Mouse (Mus musculus): ENCODE data around the gene Ifnar1. TPM values are rescaled to one million over a fixed set of nuclear protein-coding genes. Genes with fewer than 3 reads are reported as not detected.

Ifnar1 gene
- polyA plus RNA-seq, 1 experiment from 2014 or later, result 32.7 TPM

DNA sequence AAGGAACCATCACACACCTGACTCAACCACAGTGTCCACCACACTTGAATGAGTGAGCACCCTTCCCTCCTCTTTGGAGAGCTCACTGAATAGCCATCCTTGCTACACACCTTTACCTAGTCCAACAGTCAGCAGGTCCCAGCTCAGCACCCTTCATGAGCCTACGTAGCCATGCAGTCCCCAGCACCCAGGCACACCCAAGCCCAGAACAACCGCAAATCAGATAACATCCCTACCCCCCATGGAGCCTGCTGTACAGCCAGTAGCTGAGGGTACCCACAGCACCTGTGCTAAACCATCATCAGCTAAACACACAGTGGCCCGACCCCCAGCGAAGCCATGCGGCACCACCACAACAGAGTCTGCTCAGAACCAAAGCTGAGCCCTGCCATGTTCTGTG is 37.0 kb upstream of the Ifnar1 start:
- peaks cover 20% of the 10 kb centered on the region for H3K4me1 ChIP-seq (replicated peaks)
- H3K27ac ChIP-seq, result peak overlapping the region; percentile 34; the same call in 1 of the 2 replicates
- WGBS, result 88% methylated on average over 5 of the region's 5 CpGs
- ATAC-seq (replicated peaks; ENCODE audit: insufficient number of reproducible peaks, insufficient read depth, low FRiP score, low read depth), result peak; percentile 33
- no peak overlapping the region for H3K9ac ChIP-seq
- H3K9me3 ChIP-seq (replicated peaks), result no peaks in the 10 kb centered on the region
- no peaks in the 10 kb centered on the region for H3K36me3 ChIP-seq
- no peak overlapping the region for H3K4me3 ChIP-seq
- H3K4me2 ChIP-seq, result no peak overlapping the region
- H3K27me3 ChIP-seq, result no peaks in the 10 kb centered on the region

DNA sequence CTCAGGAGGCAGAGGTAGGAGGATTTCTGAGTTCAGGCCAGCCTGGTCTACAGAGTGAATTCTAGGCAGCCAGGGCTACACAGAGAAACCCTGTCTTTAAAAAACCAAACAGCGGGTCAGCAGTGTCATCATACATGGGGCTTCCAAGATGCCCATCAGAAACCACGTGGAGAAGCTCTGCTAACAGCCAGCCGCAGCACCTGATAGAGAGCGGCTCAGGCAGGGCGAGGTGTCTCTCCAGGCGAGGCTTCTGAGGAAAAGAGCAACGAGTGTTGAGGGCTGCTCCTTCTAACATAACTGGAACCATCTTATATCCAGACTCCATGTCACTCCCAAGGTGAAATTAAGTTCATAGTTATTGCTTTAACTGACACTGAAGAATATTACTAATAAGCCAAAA is 36.1 kb upstream of the Ifnar1 start:
- no peak overlapping the region for H3K4me2 ChIP-seq

DNA sequence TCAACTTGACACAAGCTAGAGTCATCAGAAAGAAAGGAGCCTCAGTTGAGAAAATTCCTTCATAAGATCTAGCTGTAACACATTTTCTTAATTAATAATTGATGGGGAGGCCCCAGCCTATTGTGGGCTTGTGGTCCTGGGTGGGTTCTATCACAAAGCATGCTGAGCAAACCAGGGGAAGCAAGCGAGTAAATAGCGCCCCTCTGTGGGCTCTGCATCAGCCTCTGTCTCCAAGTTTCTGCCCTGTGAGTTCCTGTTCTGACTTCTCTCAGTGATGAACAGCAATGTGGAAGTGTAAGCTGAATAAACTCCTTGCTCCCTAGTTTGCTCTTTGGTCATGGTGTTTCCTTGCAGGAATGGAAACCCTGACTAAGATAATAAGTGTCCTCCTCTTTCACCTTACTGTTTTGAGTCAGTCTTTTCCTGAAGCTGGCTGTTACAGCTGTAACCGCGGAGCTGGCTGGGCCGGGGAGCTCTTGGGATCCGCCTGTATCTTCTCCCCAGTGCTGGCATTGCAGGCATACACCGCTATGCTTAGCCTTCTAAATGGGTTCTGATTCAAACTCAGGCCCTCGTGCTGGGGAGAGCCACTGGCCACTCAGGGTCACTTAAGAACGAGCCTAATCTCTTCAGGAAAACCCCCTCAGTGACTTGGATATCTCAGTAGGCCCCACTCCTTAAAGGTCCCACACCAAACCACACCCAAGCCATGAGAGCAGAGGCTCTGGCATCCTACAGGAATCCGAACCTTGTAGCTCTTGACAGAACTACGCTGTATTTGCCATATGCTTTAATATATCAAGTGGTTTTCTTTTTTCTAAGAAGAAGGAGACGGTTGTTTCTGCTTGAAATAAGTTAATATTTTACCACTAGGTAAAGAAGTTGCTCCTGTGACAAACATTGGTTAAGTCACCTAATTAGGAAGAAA is 34.6 kb upstream of the Ifnar1 start:
- H3K27me3 ChIP-seq, result no peaks in the 10 kb centered on the region
- no peak overlapping the region for H3K9ac ChIP-seq
- 75% methylated on average over 12 of the region's 12 CpGs for WGBS
- peaks cover 20% of the 10 kb centered on the region for H3K4me1 ChIP-seq (replicated peaks)
- no peak overlapping the region for H3K4me3 ChIP-seq
- H3K27ac ChIP-seq, result no peak overlapping the region
- no peaks in the 10 kb centered on the region for H3K9me3 ChIP-seq (replicated peaks)
- ATAC-seq (replicated peaks; ENCODE audit: insufficient number of reproducible peaks, insufficient read depth, low FRiP score, low read depth), result no peak
- H3K4me2 ChIP-seq, result no peak overlapping the region
- no peaks in the 10 kb centered on the region for H3K36me3 ChIP-seq

More for the DNA sequence above, 36.1 kb upstream of the Ifnar1 start:
- 79% methylated on average over 7 of the region's 7 CpGs for WGBS
- Histone ChIP-seq H3K4me1 (replicated peaks) (peaks cover 20% of the 10 kb centered on the region), H3K4me3 (no peak overlapping the region), H3K9me3 (replicated peaks) (no peaks in the 10 kb centered on the region), H3K27me3 (no peaks in the 10 kb centered on the region), H3K9ac (no peak overlapping the region), H3K27ac (no peak overlapping the region), H3K36me3 (no peaks in the 10 kb centered on the region)
- ATAC-seq (replicated peaks; ENCODE audit: insufficient number of reproducible peaks, insufficient read depth, low FRiP score, low read depth), result no peak

DNA sequence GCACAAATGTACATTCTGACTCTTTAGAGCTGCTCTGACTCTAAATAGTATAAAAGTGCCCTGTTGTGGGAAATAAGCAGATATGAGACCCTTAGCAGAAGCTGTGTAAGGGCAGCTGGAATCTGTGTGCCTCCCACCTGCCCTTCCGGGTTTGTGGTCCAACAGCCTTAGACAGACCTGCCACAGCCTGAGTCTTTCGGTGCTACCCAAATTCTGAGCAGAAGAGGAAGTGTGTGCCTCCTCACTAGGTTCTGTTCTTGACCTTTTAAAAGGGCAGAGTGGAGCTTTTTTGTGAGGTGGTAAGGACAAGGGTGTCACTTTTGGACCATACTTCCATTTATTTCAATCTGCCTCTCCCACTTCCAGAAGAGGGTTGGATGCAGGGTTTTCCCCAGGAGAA is 33.1 kb upstream of the Ifnar1 start:
- Histone ChIP-seq H3K4me2 (no peak overlapping the region), H3K9ac (no peak overlapping the region), H3K9me3 (replicated peaks) (no peaks in the 10 kb centered on the region), H3K27me3 (no peaks in the 10 kb centered on the region), H3K4me1 (replicated peaks) (peaks cover 18% of the 10 kb centered on the region), H3K27ac (peak overlapping the region; percentile 50), H3K4me3 (no peak overlapping the region), H3K36me3 (no peaks in the 10 kb centered on the region)
- ATAC-seq (replicated peaks; ENCODE audit: insufficient number of reproducible peaks, insufficient read depth, low FRiP score, low read depth), result no peak
- 58% methylated on average over 2 of the region's 2 CpGs for WGBS

DNA sequence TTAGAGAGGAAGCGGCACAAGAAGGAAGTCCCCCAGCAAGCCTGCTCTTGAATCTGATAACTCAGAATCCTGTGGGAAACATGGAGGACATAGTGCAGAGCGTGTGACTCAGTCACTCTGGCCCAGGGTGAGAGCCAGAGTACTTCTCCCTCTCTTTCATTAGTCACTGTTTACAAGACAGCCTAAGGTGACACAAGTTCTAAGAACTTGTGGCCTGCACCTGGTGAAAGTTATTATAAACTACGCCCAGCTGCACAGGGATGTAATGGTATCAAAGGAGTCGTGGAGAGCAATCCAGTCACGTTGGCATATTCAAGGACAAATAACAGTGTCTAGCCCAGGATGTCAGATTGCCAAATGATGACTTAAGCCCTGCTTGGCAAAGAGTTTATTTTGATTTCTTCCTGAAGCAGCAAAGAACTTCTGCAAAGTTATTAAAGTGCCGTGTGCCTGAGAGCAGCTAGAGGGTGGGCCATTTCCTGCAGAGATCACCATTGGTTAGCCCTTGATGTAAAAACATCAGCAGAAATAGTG is 32.6 kb upstream of the Ifnar1 start:
- Histone ChIP-seq H3K9ac (no peak overlapping the region), H3K4me2 (no peak overlapping the region), H3K4me1 (replicated peaks) (peaks cover 14% of the 10 kb centered on the region), H3K36me3 (no peaks in the 10 kb centered on the region), H3K27ac (peak overlapping the region; percentile 50), H3K27me3 (no peaks in the 10 kb centered on the region), H3K4me3 (no peak overlapping the region), H3K9me3 (replicated peaks) (no peaks in the 10 kb centered on the region)
- ATAC-seq (replicated peaks; ENCODE audit: insufficient number of reproducible peaks, insufficient read depth, low FRiP score, low read depth), result peak; percentile 29; the same call in 1 of the 2 replicates
- 31% methylated on average over 6 of the region's 6 CpGs for WGBS

DNA sequence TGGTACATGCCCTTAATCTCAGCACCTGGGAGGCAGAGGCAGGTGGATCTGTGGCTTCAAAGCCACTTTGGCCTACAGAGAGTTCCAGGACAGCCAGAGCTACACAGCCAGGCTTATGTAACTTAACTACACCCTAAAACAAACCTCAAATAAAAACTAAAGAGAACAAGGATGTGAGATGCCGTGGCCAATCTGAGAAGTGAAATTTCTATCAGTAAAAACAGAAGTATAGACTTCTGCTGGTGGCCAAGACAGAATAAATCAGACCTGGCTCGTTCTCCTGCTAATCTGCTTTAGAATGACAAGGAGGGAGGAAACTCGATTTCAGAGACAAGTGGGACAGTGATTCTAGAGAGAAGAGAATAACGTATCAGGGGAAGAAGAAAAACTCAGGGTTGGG is 29.2 kb upstream of the Ifnar1 start:
- Histone ChIP-seq H3K4me1 (replicated peaks) (peaks cover 18% of the 10 kb centered on the region), H3K9ac (no peak overlapping the region), H3K36me3 (no peaks in the 10 kb centered on the region), H3K4me3 (no peak overlapping the region), H3K9me3 (replicated peaks) (no peaks in the 10 kb centered on the region), H3K4me2 (no peak overlapping the region), H3K27me3 (no peaks in the 10 kb centered on the region), H3K27ac (no peak overlapping the region)
- no peak for ATAC-seq (replicated peaks; ENCODE audit: insufficient number of reproducible peaks, insufficient read depth, low FRiP score, low read depth)
- 74% methylated on average over 4 of the region's 4 CpGs for WGBS

DNA sequence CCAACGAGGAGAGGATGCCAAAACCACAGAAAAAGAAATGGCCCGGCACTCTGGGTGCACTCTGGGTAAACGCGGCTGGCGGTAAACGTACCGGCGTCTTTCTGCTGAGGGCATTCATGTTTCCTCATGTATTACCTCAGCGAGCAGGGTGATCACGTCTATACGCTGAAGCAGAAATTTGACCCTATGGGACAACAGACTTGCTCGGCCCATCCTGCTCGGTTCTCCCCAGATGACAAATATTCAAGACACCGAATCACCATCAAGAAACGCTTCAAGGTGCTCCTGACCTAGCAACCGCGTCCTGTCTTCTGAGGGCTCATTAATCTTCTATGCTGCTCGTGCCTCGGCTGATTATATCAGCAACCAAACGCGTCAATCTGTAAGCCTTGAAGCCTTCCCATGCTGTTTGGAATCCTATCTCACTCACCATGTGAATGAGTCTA is 26.7 kb upstream of the Ifnar1 start:
- Histone ChIP-seq H3K27ac (no peak overlapping the region), H3K4me2 (no peak overlapping the region), H3K4me1 (replicated peaks) (peaks cover 18% of the 10 kb centered on the region), H3K36me3 (no peaks in the 10 kb centered on the region), H3K9me3 (replicated peaks) (no peaks in the 10 kb centered on the region), H3K4me3 (no peak overlapping the region), H3K27me3 (no peaks in the 10 kb centered on the region), H3K9ac (no peak overlapping the region)
- ATAC-seq (replicated peaks; ENCODE audit: insufficient number of reproducible peaks, insufficient read depth, low FRiP score, low read depth), result no peak
- WGBS, result 69% methylated on average over 21 of the region's 21 CpGs

DNA sequence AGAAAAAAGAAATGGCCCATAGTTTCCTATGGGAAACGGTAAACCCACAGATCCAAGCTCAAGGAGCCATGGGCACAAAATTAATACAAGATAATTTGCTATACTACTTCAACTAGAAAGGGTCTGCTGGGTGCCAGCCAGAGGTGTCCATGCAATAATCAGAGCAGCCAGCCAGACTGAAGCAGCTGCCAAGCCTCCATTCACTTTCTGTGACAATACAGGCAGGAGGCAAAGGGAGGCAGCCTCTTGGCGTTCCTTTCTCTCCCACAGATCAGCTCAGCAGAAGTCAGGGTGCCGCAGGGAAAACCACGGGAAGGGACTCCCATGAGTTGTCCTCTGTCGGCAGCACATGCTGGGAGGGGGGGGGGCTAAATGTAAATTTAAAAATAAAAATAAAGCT is 26.1 kb upstream of the Ifnar1 start:
- Histone ChIP-seq H3K27ac (peak overlapping the region; percentile 32), H3K4me2 (peak overlapping the region; percentile 12; the same call in 1 of the 2 replicates), H3K36me3 (no peaks in the 10 kb centered on the region), H3K9me3 (replicated peaks) (no peaks in the 10 kb centered on the region), H3K4me1 (replicated peaks) (peaks cover 18% of the 10 kb centered on the region), H3K4me3 (no peak overlapping the region), H3K9ac (no peak overlapping the region), H3K27me3 (no peaks in the 10 kb centered on the region)
- WGBS, result 36% methylated on average over 5 of the region's 5 CpGs
- peak; percentile 44; the same call in 1 of the 2 replicates for ATAC-seq (replicated peaks; ENCODE audit: insufficient number of reproducible peaks, insufficient read depth, low FRiP score, low read depth)

DNA sequence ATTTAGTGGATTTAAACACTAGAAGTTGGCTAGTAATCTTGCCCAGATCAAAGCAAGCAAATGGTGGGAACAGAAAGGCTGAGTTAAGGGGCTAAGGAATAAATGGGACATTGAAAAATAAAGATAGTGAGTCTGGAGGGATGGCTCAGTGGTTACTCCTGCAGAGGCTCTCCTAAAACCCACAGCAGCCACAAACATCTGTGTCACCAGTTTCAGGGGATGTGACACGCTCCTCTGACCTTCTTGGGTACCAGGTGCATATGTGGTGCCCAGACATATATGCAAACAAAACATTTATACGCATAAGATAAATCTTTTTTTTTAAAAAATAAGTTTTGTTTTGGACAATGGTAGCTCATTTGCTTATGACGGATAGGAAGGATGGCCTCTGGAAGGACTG is 25.6 kb upstream of the Ifnar1 start:
- Histone ChIP-seq H3K4me1 (replicated peaks) (peaks cover 20% of the 10 kb centered on the region), H3K27ac (peak overlapping the region; percentile 32), H3K4me3 (no peak overlapping the region), H3K4me2 (peak overlapping the region; percentile 12; the same call in 1 of the 2 replicates), H3K36me3 (no peaks in the 10 kb centered on the region), H3K9ac (no peak overlapping the region), H3K27me3 (no peaks in the 10 kb centered on the region), H3K9me3 (replicated peaks) (no peaks in the 10 kb centered on the region)
- no peak for ATAC-seq (replicated peaks; ENCODE audit: insufficient number of reproducible peaks, insufficient read depth, low FRiP score, low read depth)
- WGBS, result 84% methylated on average over 3 of the region's 3 CpGs

DNA sequence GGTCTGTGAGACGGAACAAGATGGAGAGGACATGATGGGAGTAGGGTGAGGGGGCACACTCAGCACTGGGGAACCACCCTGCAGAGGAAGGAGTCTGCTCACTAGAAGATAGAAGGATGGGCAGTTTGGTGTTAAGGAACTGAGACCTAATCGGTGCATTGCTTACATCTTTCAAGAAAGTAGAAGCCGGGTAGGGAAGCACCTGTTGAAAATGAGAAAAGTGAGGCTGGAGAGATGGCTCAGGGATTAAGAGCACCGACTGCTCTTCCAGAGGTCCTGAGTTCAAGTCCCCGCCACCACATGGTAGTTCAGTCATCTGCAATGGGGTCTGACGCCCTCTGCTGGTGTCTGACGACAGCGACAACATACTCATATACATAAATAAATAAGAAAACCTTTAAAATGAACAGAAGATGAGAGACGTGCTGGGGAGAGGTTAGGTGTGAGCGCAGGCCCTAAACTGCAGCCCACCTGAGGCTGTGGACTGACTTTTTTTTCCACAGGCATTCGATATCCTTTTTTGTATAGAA is 25.1 kb upstream of the Ifnar1 start:
- Histone ChIP-seq H3K4me1 (replicated peaks) (peaks cover 20% of the 10 kb centered on the region), H3K36me3 (no peaks in the 10 kb centered on the region), H3K27me3 (no peaks in the 10 kb centered on the region), H3K4me3 (no peak overlapping the region), H3K4me2 (no peak overlapping the region), H3K27ac (no peak overlapping the region), H3K9ac (no peak overlapping the region), H3K9me3 (replicated peaks) (no peaks in the 10 kb centered on the region)
- 71% methylated on average over 11 of the region's 11 CpGs for WGBS
- ATAC-seq (replicated peaks; ENCODE audit: insufficient number of reproducible peaks, insufficient read depth, low FRiP score, low read depth), result no peak

DNA sequence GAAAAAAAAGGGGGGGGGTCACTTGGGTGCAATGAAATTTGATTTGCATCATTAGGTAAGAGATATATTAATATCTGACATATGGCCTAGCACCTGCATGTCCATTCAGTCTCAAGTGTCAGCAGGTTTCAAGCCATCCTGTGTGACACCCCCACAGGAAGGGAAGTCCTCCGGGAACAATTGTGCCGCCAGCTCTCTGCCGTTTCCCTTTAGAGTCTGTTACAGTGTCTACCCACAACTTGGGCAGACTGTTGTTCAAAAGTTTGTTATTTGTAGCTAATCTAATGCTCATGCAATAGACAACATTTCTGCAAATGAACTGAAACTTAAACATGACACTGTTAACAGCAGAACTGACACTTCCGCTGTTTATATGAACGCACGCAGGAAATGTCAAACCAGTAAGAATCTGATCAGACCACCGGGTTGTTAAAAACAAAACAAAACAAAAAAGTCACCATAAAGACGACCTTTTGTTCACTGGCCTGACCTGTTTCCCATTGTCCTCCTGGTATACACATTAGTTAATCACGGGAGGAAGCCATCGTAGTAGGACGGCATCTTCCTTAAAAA is 23.9 kb upstream of the Ifnar1 start:
- H3K9me3 ChIP-seq (replicated peaks), result no peaks in the 10 kb centered on the region
- H3K4me3 ChIP-seq, result no peak overlapping the region
- WGBS, result 61% methylated on average over 11 of the region's 11 CpGs
- ATAC-seq (replicated peaks; ENCODE audit: insufficient number of reproducible peaks, insufficient read depth, low FRiP score, low read depth), result no peak
- peaks cover 33% of the 10 kb centered on the region for H3K4me1 ChIP-seq (replicated peaks)
- H3K36me3 ChIP-seq, result no peaks in the 10 kb centered on the region
- H3K27ac ChIP-seq, result peak overlapping the region; percentile 43
- no peak overlapping the region for H3K4me2 ChIP-seq
- no peak overlapping the region for H3K9ac ChIP-seq
- H3K27me3 ChIP-seq, result no peaks in the 10 kb centered on the region
